Mouse (Mus musculus): Measurements from ENCODE around the gene Plcg2. TPM values are rescaled to one million over a fixed set of nuclear protein-coding genes. Genes with fewer than 3 reads are reported as not detected.

Plcg2 gene
- polyA plus RNA-seq, 1 experiment = 3.2 TPM

- Histone ChIP-seq H3K27ac (ENCODE audit: insufficient read depth, low read length) (no peak overlapping the region), H3K4me3 (ENCODE audit: insufficient read depth, low read length) (no peak overlapping the region), H3K4me1 (ENCODE audit: control insufficient read depth, insufficient read depth, low read length) (no peaks in the 10 kb centered on the region)
- TF ChIP-seq POLR2A (IDR thresholded peaks at IDR 0.05; ENCODE audit: low read depth, low read length) = no peak
Measured at GRCm38 (mm10) chr8:117604101-117604500, 106.0 kb downstream of the Plcg2 start.

GRCm38 (mm10) chr8:117604671-117605070 lies 106.6 kb downstream of the Plcg2 start:
- Histone ChIP-seq H3K27ac (ENCODE audit: insufficient read depth, low read length) (no peak overlapping the region), H3K4me1 (ENCODE audit: control insufficient read depth, insufficient read depth, low read length) (no peaks in the 10 kb centered on the region)
- TF ChIP-seq CTCF (IDR thresholded peaks at IDR 0.05; ENCODE audit: borderline replicate concordance, insufficient read depth, low read length) (no peak), POLR2A (IDR thresholded peaks at IDR 0.05; ENCODE audit: low read depth, low read length) (no peak)

GRCm38 (mm10) chr8:117605201-117605600 lies 107.1 kb downstream of the Plcg2 start:
- H3K4me1 ChIP-seq (ENCODE audit: control insufficient read depth, insufficient read depth, low read length) = no peaks in the 10 kb centered on the region
- no peak for TF ChIP-seq POLR2A (IDR thresholded peaks at IDR 0.05; ENCODE audit: low read depth, low read length)
- no peak for TF ChIP-seq CTCF (IDR thresholded peaks at IDR 0.05; ENCODE audit: borderline replicate concordance, insufficient read depth, low read length)
- no peak overlapping the region for H3K27ac ChIP-seq (ENCODE audit: insufficient read depth, low read length)
- H3K4me3 ChIP-seq (ENCODE audit: insufficient read depth, low read length) = no peak overlapping the region

More at GRCm38 (mm10) chr8:117604671-117605070, 106.6 kb downstream of the Plcg2 start:
- no peak overlapping the region for H3K4me3 ChIP-seq (ENCODE audit: insufficient read depth, low read length)

- Histone ChIP-seq H3K4me3 (ENCODE audit: insufficient read depth, low read length) (no peak overlapping the region), H3K27ac (ENCODE audit: insufficient read depth, low read length) (no peak overlapping the region), H3K4me1 (ENCODE audit: control insufficient read depth, insufficient read depth, low read length) (no peaks in the 10 kb centered on the region)
- TF ChIP-seq POLR2A (IDR thresholded peaks at IDR 0.05; ENCODE audit: low read depth, low read length) = no peak
- TF ChIP-seq CTCF (IDR thresholded peaks at IDR 0.05; ENCODE audit: borderline replicate concordance, insufficient read depth, low read length) = no peak
Measured at GRCm38 (mm10) chr8:117610506-117610905, 112.4 kb downstream of the Plcg2 start.

- Histone ChIP-seq H3K27ac (ENCODE audit: insufficient read depth, low read length) (no peak overlapping the region), H3K4me1 (ENCODE audit: control insufficient read depth, insufficient read depth, low read length) (no peaks in the 10 kb centered on the region), H3K4me3 (ENCODE audit: insufficient read depth, low read length) (no peak overlapping the region)
- TF ChIP-seq CTCF (IDR thresholded peaks at IDR 0.05; ENCODE audit: borderline replicate concordance, insufficient read depth, low read length) = no peak
- no peak for TF ChIP-seq POLR2A (IDR thresholded peaks at IDR 0.05; ENCODE audit: low read depth, low read length)
Measured at GRCm38 (mm10) chr8:117612861-117613260, 114.8 kb downstream of the Plcg2 start.

- H3K4me1 ChIP-seq (ENCODE audit: control insufficient read depth, insufficient read depth, low read length) = no peaks in the 10 kb centered on the region
- no peak overlapping the region for H3K4me3 ChIP-seq (ENCODE audit: insufficient read depth, low read length)
- TF ChIP-seq POLR2A (IDR thresholded peaks at IDR 0.05; ENCODE audit: low read depth, low read length) (no peak), CTCF (IDR thresholded peaks at IDR 0.05; ENCODE audit: borderline replicate concordance, insufficient read depth, low read length) (peak; percentile 80)
- H3K27ac ChIP-seq (ENCODE audit: insufficient read depth, low read length) = no peak overlapping the region
Measured at GRCm38 (mm10) chr8:117626040-117626838, 128.1 kb downstream of the Plcg2 start.

GRCm38 (mm10) chr8:117627096-117627495 lies 129.0 kb downstream of the Plcg2 start:
- Histone ChIP-seq H3K4me3 (ENCODE audit: insufficient read depth, low read length) (no peak overlapping the region), H3K4me1 (ENCODE audit: control insufficient read depth, insufficient read depth, low read length) (no peaks in the 10 kb centered on the region), H3K27ac (ENCODE audit: insufficient read depth, low read length) (no peak overlapping the region)
- TF ChIP-seq POLR2A (IDR thresholded peaks at IDR 0.05; ENCODE audit: low read depth, low read length) (no peak), CTCF (IDR thresholded peaks at IDR 0.05; ENCODE audit: borderline replicate concordance, insufficient read depth, low read length) (no peak)

GRCm38 (mm10) chr8:117632532-117632931 lies 134.4 kb downstream of the Plcg2 start:
- TF ChIP-seq CTCF (IDR thresholded peaks at IDR 0.05; ENCODE audit: borderline replicate concordance, insufficient read depth, low read length) = no peak
- TF ChIP-seq POLR2A (IDR thresholded peaks at IDR 0.05; ENCODE audit: low read depth, low read length) = no peak
- Histone ChIP-seq H3K4me1 (ENCODE audit: control insufficient read depth, insufficient read depth, low read length) (no peaks in the 10 kb centered on the region), H3K27ac (ENCODE audit: insufficient read depth, low read length) (no peak overlapping the region), H3K4me3 (ENCODE audit: insufficient read depth, low read length) (no peak overlapping the region)

- Histone ChIP-seq H3K4me3 (ENCODE audit: insufficient read depth, low read length) (no peak overlapping the region), H3K27ac (ENCODE audit: insufficient read depth, low read length) (no peak overlapping the region), H3K4me1 (ENCODE audit: control insufficient read depth, insufficient read depth, low read length) (no peaks in the 10 kb centered on the region)
- no peak for TF ChIP-seq POLR2A (IDR thresholded peaks at IDR 0.05; ENCODE audit: low read depth, low read length)
- TF ChIP-seq CTCF (IDR thresholded peaks at IDR 0.05; ENCODE audit: borderline replicate concordance, insufficient read depth, low read length) = no peak
Measured at GRCm38 (mm10) chr8:117634406-117634805, 136.3 kb downstream of the Plcg2 start.

- TF ChIP-seq POLR2A (IDR thresholded peaks at IDR 0.05; ENCODE audit: low read depth, low read length) (no peak), CTCF (IDR thresholded peaks at IDR 0.05; ENCODE audit: borderline replicate concordance, insufficient read depth, low read length) (no peak)
- Histone ChIP-seq H3K4me3 (ENCODE audit: insufficient read depth, low read length) (no peak overlapping the region), H3K4me1 (ENCODE audit: control insufficient read depth, insufficient read depth, low read length) (no peaks in the 10 kb centered on the region)
Measured at GRCm38 (mm10) chr8:117637462-117637861, 139.4 kb downstream of the Plcg2 start.

More at GRCm38 (mm10) chr8:117637462-117637861, 139.4 kb downstream of the Plcg2 start:
- H3K27ac ChIP-seq (ENCODE audit: insufficient read depth, low read length) = no peak overlapping the region
